Mouse (Mus musculus): Measurements from ENCODE around the gene Olfr894. TPM values are rescaled to one million over a fixed set of nuclear protein-coding genes. Genes with fewer than 3 reads are reported as not detected.

The Olfr894 gene
- not detected for polyA plus RNA-seq (2017; shearing (Covaris generic))

DNA sequence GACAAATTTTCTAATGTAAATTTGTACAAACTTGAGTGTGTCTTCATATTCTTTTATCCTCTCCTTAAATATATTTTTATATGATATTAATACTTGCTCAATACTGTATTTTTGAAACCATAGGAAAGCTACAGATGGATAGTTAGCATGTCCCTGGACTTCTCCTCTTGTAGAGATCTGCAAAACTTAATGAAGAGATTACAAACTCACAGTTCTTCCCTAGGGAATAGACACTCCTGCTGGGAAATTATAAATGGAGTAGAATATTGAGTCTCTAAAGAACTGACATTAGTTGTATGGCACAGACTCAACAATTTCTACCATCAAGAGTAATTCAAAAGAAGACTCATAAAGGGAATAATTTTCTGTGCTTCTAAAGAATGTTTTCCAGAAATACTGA is at the start of gene Olfr894:
Gene Olfr894 (plus strand): TSS at position 301 of the 400 bp plus-strand sequence.

GRCm38 (mm10) chr9:38180721-38181120 is 37.1 kb upstream of the Olfr894 start, which contains the start of gene Olfr891:
Gene Olfr891 (minus strand): TSS chr9:38180821.

GRCm38 (mm10) chr9:38208065-38208464 is 9.8 kb upstream of the Olfr894 start, which contains the start of gene Olfr893:
Gene Olfr893 (plus strand): TSS chr9:38208365.

DNA sequence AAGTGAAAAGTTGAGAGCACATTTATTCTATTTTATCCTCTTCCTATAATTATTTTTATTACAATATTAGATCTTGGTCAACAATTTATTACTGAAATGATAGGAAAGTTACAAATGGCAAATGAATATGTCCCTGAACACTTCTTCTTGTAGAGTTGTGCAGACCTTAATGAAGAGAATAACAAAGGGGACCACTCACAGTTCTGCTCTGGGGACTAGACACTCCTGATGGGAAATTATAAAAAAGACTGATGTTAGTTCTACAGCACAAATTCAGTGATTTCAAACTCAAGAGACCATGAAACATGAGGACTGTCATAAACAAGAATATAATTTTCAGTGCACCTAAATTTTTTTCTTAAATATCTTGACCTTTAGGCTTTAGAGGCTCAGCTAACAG is 34.6 kb downstream of the Olfr894 start, which contains the start of gene Olfr143:
Gene Olfr143 (plus strand): TSS at position 301 of the 400 bp plus-strand sequence.

GRCm38 (mm10) chr9:38267551-38267950 is 49.7 kb downstream of the Olfr894 start, which contains the start of gene Olfr895:
Gene Olfr895 (plus strand): TSS chr9:38267851.

Other genes starting within 250 kb of the Olfr894 start
- 0.17 TPM for gene Olfr881, start 226.2 kb upstream of the Olfr894 start, polyA plus RNA-seq (2017; shearing (Covaris generic))
- gene Olfr883, start 192.2 kb upstream of the Olfr894 start, polyA plus RNA-seq (2017; shearing (Covaris generic)) = not detected
- gene Olfr884, start 171.5 kb upstream of the Olfr894 start, polyA plus RNA-seq (2017; shearing (Covaris generic)) = not detected
- gene Olfr885, start 156.7 kb upstream of the Olfr894 start, polyA plus RNA-seq (2017; shearing (Covaris generic)) = not detected
- 0.25 TPM for gene Olfr887, start 134.0 kb upstream of the Olfr894 start, polyA plus RNA-seq (2017; shearing (Covaris generic))
- gene Olfr888, start 109.9 kb upstream of the Olfr894 start, polyA plus RNA-seq (2017; shearing (Covaris generic)) = not detected
- gene Olfr889, start 102.9 kb upstream of the Olfr894 start, polyA plus RNA-seq (2017; shearing (Covaris generic)) = 0.12 TPM
- 0.12 TPM for gene Olfr890, start 75.5 kb upstream of the Olfr894 start, polyA plus RNA-seq (2017; shearing (Covaris generic))
- gene Olfr891, start 37.2 kb upstream of the Olfr894 start, polyA plus RNA-seq (2017; shearing (Covaris generic)) = not detected
- gene Olfr893, start 9.7 kb upstream of the Olfr894 start, polyA plus RNA-seq (2017; shearing (Covaris generic)) = not detected
- gene Olfr143, start 34.7 kb downstream of the Olfr894 start, polyA plus RNA-seq (2017; shearing (Covaris generic)) = not detected
- not detected for gene Olfr895, start 49.8 kb downstream of the Olfr894 start, polyA plus RNA-seq (2017; shearing (Covaris generic))
- not detected for gene Olfr896-ps1, start 73.1 kb downstream of the Olfr894 start, polyA plus RNA-seq (2017; shearing (Covaris generic))
- not detected for gene Olfr25, start 111.0 kb downstream of the Olfr894 start, polyA plus RNA-seq (2017; shearing (Covaris generic))
- gene Olfr898, start 130.4 kb downstream of the Olfr894 start, polyA plus RNA-seq (2017; shearing (Covaris generic)) = 0.15 TPM
- 0.15 TPM for gene Olfr250, start 148.8 kb downstream of the Olfr894 start, polyA plus RNA-seq (2017; shearing (Covaris generic))
- not detected for gene Olfr251, start 159.0 kb downstream of the Olfr894 start, polyA plus RNA-seq (2017; shearing (Covaris generic))
- not detected for gene Olfr147, start 183.6 kb downstream of the Olfr894 start, polyA plus RNA-seq (2017; shearing (Covaris generic))
- gene Olfr901, start 211.4 kb downstream of the Olfr894 start, polyA plus RNA-seq (2017; shearing (Covaris generic)) = not detected
- gene Olfr902, start 229.6 kb downstream of the Olfr894 start, polyA plus RNA-seq (2017; shearing (Covaris generic)) = not detected
- gene Olfr904, start 245.1 kb downstream of the Olfr894 start, polyA plus RNA-seq (2017; shearing (Covaris generic)) = not detected